Mouse (Mus musculus) CH12.LX (cell line): ENCODE results near the gene Hcn4. TPM values are rescaled to one million over a fixed set of nuclear protein-coding genes. Genes with fewer than 3 reads are reported as not detected.
A peak's percentile ranks its signal among the peaks of the same experiment; 100 is the strongest.

Experiments
- DNase-seq: peaks from one replicate; pipeline ENCODE4 v3.0.0-alpha.2; 2013; ENCODE audit errors: extremely low read depth
- H3K27ac ChIP-seq: 2 replicates; pipeline ENCODE4 v1.5.1; 2012; ENCODE audit warnings: low read depth, mild to moderate bottlenecking, control low read depth, moderate library complexity; ENCODE audit not compliant: insufficient read depth
- H3K27me3 ChIP-seq: replicated peaks from 2 replicates; pipeline ENCODE3; 2012; ENCODE audit warnings: inconsistent platforms
- H3K36me3 ChIP-seq, 2 experiments: replicated peaks in 1 of 2; 2 replicates each; pipeline versions ENCODE3 to v1.6.1; 2012; ENCODE audit warnings: inconsistent platforms in 1 of 2, low read length in 1 of 2, mild to moderate bottlenecking in 1 of 2, mixed read lengths in 1 of 2, moderate library complexity in 1 of 2; ENCODE audit not compliant: control insufficient read depth in 1 of 2, insufficient read depth in 1 of 2
- H3K4me1 ChIP-seq, 2 experiments: 2 replicates each; pipeline ENCODE4 v1.6.1; 2012; ENCODE audit warnings: inconsistent platforms in 1 of 2, moderate library complexity in 1 of 2; ENCODE audit not compliant: insufficient read depth in 2 of 2, control insufficient read depth in 1 of 2
- H3K4me2 ChIP-seq: 2 replicates; pipeline ENCODE4 v1.6.1; 2012; ENCODE audit warnings: low read depth, mild to moderate bottlenecking, control low read depth; ENCODE audit not compliant: poor library complexity, insufficient read depth, severe bottlenecking
- H3K4me3 ChIP-seq, 3 experiments: fragments of 150-350 bp in 1 of 3; sonication (generic) in 1 of 3; replicated peaks in 1 of 3; 2 replicates each; pipeline versions ENCODE3 to v1.5.1; 2011 to 2012; ENCODE audit warnings: low read depth in 2 of 3, low read length in 2 of 3, mild to moderate bottlenecking in 2 of 3, moderate library complexity in 2 of 3, control low read depth in 1 of 3, improper control_type of control experiment in 1 of 3, inconsistent platforms in 1 of 3, mixed read lengths in 1 of 3; ENCODE audit not compliant: poor library complexity in 1 of 3
- H3K79me2 ChIP-seq: replicated peaks from 2 replicates; pipeline ENCODE4 v1.6.1; 2012; ENCODE audit warnings: mild to moderate bottlenecking, moderate library complexity; ENCODE audit not compliant: control insufficient read depth, poor library complexity, insufficient read depth, severe bottlenecking; ENCODE audit errors: extremely low read depth
- H3K9ac ChIP-seq: 2 replicates; pipeline ENCODE4 v1.6.1; 2012; ENCODE audit warnings: low read depth, mild to moderate bottlenecking, control low read depth, moderate library complexity; ENCODE audit not compliant: insufficient read depth
- H3K9me3 ChIP-seq: replicated peaks from 2 replicates; pipeline ENCODE3; 2012; ENCODE audit warnings: low read length, inconsistent platforms, mixed read lengths
- CHD1 ChIP-seq: IDR thresholded peaks from 2 replicates; pipeline ENCODE4 v1.6.1; 2012; ENCODE audit warnings: low read depth, low read length, improper control_type of control experiment, inconsistent platforms
- CTCF ChIP-seq, 2 experiments: IDR thresholded peaks in 1 of 2; conservative IDR thresholded peaks in 1 of 2; 2 replicates each; pipeline ENCODE4 v1.5.1; 2011 to 2012; ENCODE audit warnings: low read depth in 2 of 2, low read length in 2 of 2, improper control_type of control experiment in 1 of 2, inconsistent platforms in 1 of 2, mild to moderate bottlenecking in 1 of 2, moderate library complexity in 1 of 2
- GABPA ChIP-seq: IDR thresholded peaks from 2 replicates; pipeline ENCODE4 v1.6.1; 2012; ENCODE audit warnings: low read depth, low read length, improper control_type of control experiment, inconsistent platforms; ENCODE audit not compliant: insufficient replicate concordance
- IRF4 ChIP-seq: IDR thresholded peaks from 2 replicates; pipeline ENCODE4 v1.6.1; 2014; ENCODE audit warnings: low read depth, mild to moderate bottlenecking, inconsistent platforms, low read length, improper control_type of control experiment
- JUN ChIP-seq: IDR thresholded peaks from 2 replicates; pipeline ENCODE4 v1.6.1; 2011; ENCODE audit warnings: low read depth, mild to moderate bottlenecking, low read length, improper control_type of control experiment, moderate library complexity; ENCODE audit not compliant: insufficient read depth
- KAT2A ChIP-seq: IDR thresholded peaks from 2 replicates; pipeline ENCODE4 v1.6.1; 2012; ENCODE audit warnings: low read length, improper control_type of control experiment, inconsistent platforms; ENCODE audit not compliant: insufficient replicate concordance
- MAZ ChIP-seq: IDR thresholded peaks from 2 replicates; pipeline ENCODE4 v1.6.1; 2012; ENCODE audit warnings: low read depth, mild to moderate bottlenecking, inconsistent platforms, low read length, improper control_type of control experiment, moderate library complexity
- MEF2A ChIP-seq: IDR thresholded peaks from 2 replicates; pipeline ENCODE4 v1.6.1; 2014; ENCODE audit warnings: low read depth, mild to moderate bottlenecking, inconsistent platforms, low read length, improper control_type of control experiment, borderline replicate concordance
- NRF1 ChIP-seq: IDR thresholded peaks from 2 replicates; pipeline ENCODE4 v1.6.1; 2014; ENCODE audit warnings: low read depth, mild to moderate bottlenecking, inconsistent platforms, low read length, improper control_type of control experiment, moderate library complexity
- PAX5 ChIP-seq: IDR thresholded peaks from 2 replicates; pipeline ENCODE4 v1.6.1; 2012; ENCODE audit warnings: low read length, inconsistent platforms, mixed read lengths
- POLR2AphosphoS2 ChIP-seq: IDR thresholded peaks from 2 replicates; pipeline ENCODE4 v1.6.1; 2011; ENCODE audit warnings: low read depth, low read length, improper control_type of control experiment
- RCOR1 ChIP-seq: conservative IDR thresholded peaks from 2 replicates; pipeline ENCODE4 v1.6.1; 2012; ENCODE audit warnings: low read depth, mild to moderate bottlenecking, inconsistent platforms, low read length, improper control_type of control experiment
- SIN3A ChIP-seq: IDR thresholded peaks from 2 replicates; pipeline ENCODE4 v1.6.1; 2012; ENCODE audit warnings: low read length, improper control_type of control experiment, inconsistent platforms
- SMC3 ChIP-seq: IDR thresholded peaks from 2 replicates; pipeline ENCODE4 v1.6.1; 2011; ENCODE audit warnings: low read depth, low read length, improper control_type of control experiment
- TCF12 ChIP-seq: IDR thresholded peaks from 2 replicates; pipeline ENCODE4 v1.6.1; 2014; ENCODE audit warnings: low read depth, mild to moderate bottlenecking, inconsistent platforms, low read length, improper control_type of control experiment
- UBTF ChIP-seq: IDR thresholded peaks from 2 replicates; pipeline ENCODE4 v1.6.1; 2012; ENCODE audit warnings: low read depth, mild to moderate bottlenecking, inconsistent platforms, low read length, improper control_type of control experiment, moderate library complexity
- USF2 ChIP-seq: conservative IDR thresholded peaks from 2 replicates; pipeline ENCODE4 v1.6.1; 2011; ENCODE audit warnings: low read depth, low read length, improper control_type of control experiment
- ZKSCAN1 ChIP-seq: IDR thresholded peaks from 2 replicates; pipeline ENCODE4 v1.6.1; 2012; ENCODE audit warnings: low read depth, inconsistent platforms, low read length, improper control_type of control experiment, borderline replicate concordance
- ZNF384 ChIP-seq: IDR thresholded peaks from 2 replicates; pipeline ENCODE4 v1.6.1; 2012; ENCODE audit warnings: low read depth, low read length, improper control_type of control experiment, inconsistent platforms
- dilution Hi-C: fragments of 300-500 bp; cut with MboI; formaldehyde crosslinking; loops from 2 replicates; pipeline ENCODE4 v1.14.3; 2020; ENCODE audit warnings: low sequenced_read_pairs; ENCODE audit not compliant: extremely low pct_unique_long_range_greater_than_20kb, extremely low pct_ligation_motif_present
- in situ Hi-C: fragments of 300-500 bp; cut with MboI; formaldehyde crosslinking; loops from 3 replicates; pipeline ENCODE4 v1.14.3; 2019; ENCODE audit warnings: low sequenced_read_pairs, low pct_ligation_motif_present, low pct_unique_long_range_greater_than_20kb, mixed read lengths
- polyA plus RNA-seq: library from polyadenylated mRNA; unstranded; fragments of >175 nt; gene quantifications from 2 replicates; pipeline ENCODE4 v1.2.1, GENCODE M21; 2012; ENCODE audit warnings: low read depth; ENCODE audit not compliant: insufficient read length
- total RNA-seq, 2 experiments: library from RNA; depleted of rRNA; stranded (reverse); fragments of 300-350 nt in 1 of 2; fragments of >200 nt in 1 of 2; gene quantifications; 2 replicates each; pipeline ENCODE4 v1.2.3; 2012 to 2014

Gene Hcn4
- total and polyA plus RNA-seq, 3 experiments, result 0.04 TPM; not detected in 2

GRCm38 (mm10) chr9:58832939-58833338 lies 9.7 kb downstream of the Hcn4 start:
- DNase-seq, result no peak
- Histone ChIP-seq H3K27me3 (no peaks in the 10 kb centered on the region), H3K36me3 (no peaks in the 10 kb centered on the region), H3K4me1 (peaks cover 0 to 54% of the 10 kb centered on the region in 2 experiments; a peak in 2 of 4 replicates), H3K27ac (no peak overlapping the region), H3K9ac (no peak overlapping the region), H3K4me3 (no peak overlapping the region), H3K79me2 (no peaks in the 10 kb centered on the region), H3K9me3 (no peaks in the 10 kb centered on the region), H3K4me2 (no peak overlapping the region)
- TF ChIP-seq ZNF384 (no peak), IRF4 (no peak), MAZ (no peak), ZKSCAN1 (no peak)
- in situ Hi-C loops, result no loop called here
- dilution Hi-C loops, result no loop called here

- Histone ChIP-seq H3K9me3 (no peaks in the 10 kb centered on the region), H3K36me3 (no peaks in the 10 kb centered on the region), H3K4me2 (no peak overlapping the region), H3K4me3 (no peak overlapping the region), H3K79me2 (no peaks in the 10 kb centered on the region), H3K27ac (no peak overlapping the region), H3K9ac (no peak overlapping the region), H3K4me1 (peaks cover 0 to 34% of the 10 kb centered on the region in 2 experiments; a peak in 2 of 4 replicates), H3K27me3 (peaks cover 10% of the 10 kb centered on the region)
- dilution Hi-C loops (no loop called here), in situ Hi-C loops (no loop called here)
- peak; percentile 34 for DNase-seq
- TF ChIP-seq PAX5 (no peak), POLR2AphosphoS2 (no peak), JUN (no peak), CTCF (conservative IDR thresholded peaks at IDR 0.05 in 1 of 2, IDR thresholded peaks at IDR 0.05 in 1 of 2; ENCODE audit: low read depth in 2 of 2, low read length in 2 of 2) (no peak), NRF1 (no peak), IRF4 (no peak), CHD1 (no peak), RCOR1 (no peak)
These were observed 14.0 kb downstream of the Hcn4 start for GRCm38 (mm10) chr9:58837174-58837573.

DNA sequence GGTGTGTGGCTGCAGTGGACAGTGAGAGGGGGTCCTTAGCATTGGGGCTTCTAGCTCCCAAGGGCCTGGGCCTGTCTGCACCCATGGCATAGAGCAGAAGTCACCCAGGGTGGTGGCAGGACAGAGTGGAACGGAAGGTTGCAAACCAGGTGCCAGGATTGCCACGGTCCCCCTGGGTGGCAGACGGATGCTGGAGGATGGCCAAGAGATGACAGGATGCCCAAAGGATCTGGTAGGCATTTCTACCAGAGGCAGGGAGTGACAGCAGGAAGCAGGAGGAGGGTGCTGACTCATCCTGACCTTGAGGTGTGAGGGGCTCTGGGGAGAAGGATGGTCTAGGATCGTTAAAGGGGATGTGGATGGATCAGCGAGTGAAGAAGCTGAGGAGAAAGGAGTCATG lies 15.3 kb downstream of the Hcn4 start:
- no peak overlapping the region for H3K4me2 ChIP-seq
- no peak overlapping the region for H3K4me3 ChIP-seq
- DNase-seq, result no peak
- no peaks in the 10 kb centered on the region for H3K9me3 ChIP-seq
- no peak overlapping the region for H3K27ac ChIP-seq
- peaks cover 0 to 34% of the 10 kb centered on the region in 2 experiments; a peak in 2 of 4 replicates for H3K4me1 ChIP-seq
- peaks cover 11% of the 10 kb centered on the region for H3K27me3 ChIP-seq
- H3K9ac ChIP-seq, result no peak overlapping the region
- no peak for TF ChIP-seq USF2
- TF ChIP-seq TCF12, result no peak
- no peak for TF ChIP-seq SIN3A
- TF ChIP-seq CHD1, result no peak
- no peak for TF ChIP-seq NRF1
- TF ChIP-seq SMC3, result no peak
- no peak for TF ChIP-seq MEF2A
- no peak for TF ChIP-seq UBTF
- no peak for TF ChIP-seq GABPA
- TF ChIP-seq ZKSCAN1, result no peak
- no peak for TF ChIP-seq KAT2A
- H3K79me2 ChIP-seq, result no peaks in the 10 kb centered on the region
- in situ Hi-C loops (no loop called here), dilution Hi-C loops (no loop called here)
- no peaks in the 10 kb centered on the region for H3K36me3 ChIP-seq
